Mouse (Mus musculus): ENCODE measurements at regions not wholly inside any gene's neighbourhood (a gene's known extent, or its start where the extent isn't known, plus 50 kb on each side); places are given as distances from the start of the nearest gene placed in this dataset.

DNA sequence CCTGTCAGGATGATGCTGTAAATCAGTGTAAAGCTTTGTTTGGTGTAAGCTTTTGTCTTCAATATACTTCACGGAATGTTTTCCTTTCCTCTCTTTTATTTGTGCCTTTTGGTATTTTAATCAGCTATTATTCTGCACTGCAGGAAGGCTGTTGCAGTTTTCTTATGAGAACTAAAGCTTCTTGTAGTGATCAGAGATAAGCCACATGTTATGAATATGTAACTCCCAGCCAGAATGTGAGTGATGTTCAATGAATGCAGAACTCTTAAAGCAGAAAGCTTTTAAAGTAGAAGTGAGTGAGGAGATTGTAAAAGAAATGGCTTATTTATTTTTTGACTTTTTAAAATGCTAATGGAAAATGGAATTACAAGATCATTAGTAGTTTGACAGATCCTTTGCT, 78.5 kb upstream of the Pom121l12 start:
- peak; percentile 34 for DNase-seq (ENCODE audit: low read depth)
- no peak for TF ChIP-seq POLR2A (IDR thresholded peaks at IDR 0.05; ENCODE audit: borderline replicate concordance, extremely low read depth, insufficient read depth, insufficient read length, poor library complexity, severe bottlenecking)
- TF ChIP-seq CTCF (IDR thresholded peaks at IDR 0.05; ENCODE audit: borderline replicate concordance, extremely low read depth, insufficient read depth, insufficient read length): no peak

- TF ChIP-seq POLR2A (IDR thresholded peaks at IDR 0.05; ENCODE audit: borderline replicate concordance, extremely low read depth, insufficient read depth, insufficient read length, poor library complexity, severe bottlenecking): no peak
- TF ChIP-seq CTCF (IDR thresholded peaks at IDR 0.05; ENCODE audit: borderline replicate concordance, extremely low read depth, insufficient read depth, insufficient read length): no peak
- DNase-seq (ENCODE audit: low read depth): no peak
Measured at GRCm38 (mm10) chr11:14521697-14522366, 77.2 kb upstream of the Pom121l12 start.

Data from brain, embryonic 14.5 days (tissue).